Mouse (Mus musculus) myocyte (in vitro differentiated cells): ENCODE measurements around the gene Fam69b.

ENCODE experiments used
- CEBPB ChIP-seq: IDR thresholded peaks from 2 replicates; pipeline ENCODE4 v1.6.1; 2011; ENCODE audit warnings: mild to moderate bottlenecking, moderate library complexity; ENCODE audit not compliant: poor library complexity, insufficient read depth, severe bottlenecking
- E2F4 ChIP-seq: IDR thresholded peaks from one replicate; pipeline ENCODE4 v1.6.1; 2011; ENCODE audit warnings: mild to moderate bottlenecking, control low read depth, moderate library complexity; ENCODE audit not compliant: insufficient read depth
- MAX ChIP-seq: IDR thresholded peaks from one replicate; pipeline ENCODE4 v1.6.1; 2011; ENCODE audit warnings: low read depth, mild to moderate bottlenecking, control low read depth
- MYOD1 ChIP-seq, 3 experiments: IDR thresholded peaks; one replicate each; pipeline ENCODE4 v1.6.1; 2011; ENCODE audit warnings: control low read depth in 2 of 3, low read depth in 2 of 3, mild to moderate bottlenecking in 2 of 3, moderate library complexity in 1 of 3; ENCODE audit not compliant: insufficient read length in 2 of 3, control insufficient read depth in 1 of 3
- POLR2A ChIP-seq: IDR thresholded peaks from one replicate; pipeline ENCODE4 v1.6.1; 2011; ENCODE audit warnings: low read depth, mild to moderate bottlenecking, control low read depth, moderate library complexity; ENCODE audit not compliant: insufficient read length
- POLR2AphosphoS2 ChIP-seq: IDR thresholded peaks from one replicate; pipeline ENCODE4 v1.6.1; 2011; ENCODE audit warnings: low read depth, control low read depth; ENCODE audit not compliant: insufficient read length
- REST ChIP-seq: IDR thresholded peaks from one replicate; pipeline ENCODE4 v1.6.1; 2011; ENCODE audit warnings: mild to moderate bottlenecking, control low read depth, moderate library complexity; ENCODE audit not compliant: insufficient read depth, insufficient read length
- USF1 ChIP-seq: IDR thresholded peaks from one replicate; pipeline ENCODE4 v1.6.1; 2011; ENCODE audit warnings: low read depth, mild to moderate bottlenecking, control low read depth, moderate library complexity

DNA sequence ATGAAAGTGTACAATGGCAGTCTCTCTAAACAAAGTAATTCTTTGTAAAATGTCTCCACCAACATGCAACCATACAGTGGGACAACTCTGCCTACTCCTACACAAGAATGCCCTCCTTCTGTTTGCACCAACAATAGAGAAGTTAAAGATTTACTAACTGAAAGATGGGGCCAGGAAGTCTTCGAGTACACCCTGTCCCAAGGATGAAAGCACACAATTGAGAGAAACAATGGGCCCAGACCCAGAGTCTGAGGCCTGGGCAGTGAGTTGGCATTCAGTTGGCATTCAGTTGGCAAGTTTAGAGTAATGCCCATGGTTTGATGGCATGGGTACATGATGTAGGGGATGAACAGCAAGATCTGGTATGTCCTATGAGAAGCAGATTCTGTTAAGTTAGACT is 26.4 kb downstream of the Fam69b start:
- TF ChIP-seq POLR2A (no peak), MAX (no peak), CEBPB (no peak), E2F4 (no peak), USF1 (no peak), POLR2AphosphoS2 (no peak), MYOD1 (IDR thresholded peaks at IDR 0.05; ENCODE audit: control insufficient read depth in 1 of 3, insufficient read length in 2 of 3, low read depth in 2 of 3) (no peak), REST (no peak)
